Mouse (Mus musculus): ENCODE data around the gene Clhc1.

Gene Clhc1

GRCm38 (mm10) chr11:29560990-29561389, 13.2 kb downstream of the Clhc1 start:
- no peak for DNase-seq (ENCODE audit: low spot score)

- no peak for DNase-seq (ENCODE audit: low spot score)
These were observed 15.7 kb downstream of the Clhc1 start for GRCm38 (mm10) chr11:29563406-29563805.

GRCm38 (mm10) chr11:29571536-29571935, 23.8 kb downstream of the Clhc1 start:
- DNase-seq (ENCODE audit: low spot score) = no peak

- DNase-seq (ENCODE audit: low spot score) = no peak
These were observed 24.9 kb downstream of the Clhc1 start for GRCm38 (mm10) chr11:29572656-29573055.

GRCm38 (mm10) chr11:29579610-29580009, 31.9 kb downstream of the Clhc1 start:
- no peak for DNase-seq (ENCODE audit: low spot score)

GRCm38 (mm10) chr11:29595217-29595616, 47.5 kb downstream of the Clhc1 start:
- no peak for DNase-seq (ENCODE audit: low spot score)

- no peak for DNase-seq (ENCODE audit: low spot score)
These were observed 49.4 kb downstream of the Clhc1 start for GRCm38 (mm10) chr11:29597159-29597558.

GRCm38 (mm10) chr11:29599000-29599399, 51.2 kb downstream of the Clhc1 start:
- DNase-seq (ENCODE audit: low spot score) = no peak

GRCm38 (mm10) chr11:29603581-29603980, 55.8 kb downstream of the Clhc1 start:
- no peak for DNase-seq (ENCODE audit: low spot score)

GRCm38 (mm10) chr11:29607465-29607990, 59.8 kb downstream of the Clhc1 start:
- DNase-seq (ENCODE audit: low spot score) = no peak

GRCm38 (mm10) chr11:29609756-29610468, 62.2 kb downstream of the Clhc1 start:
- DNase-seq (ENCODE audit: low spot score) = no peak

- DNase-seq (ENCODE audit: low spot score) = no peak
These were observed 64.3 kb downstream of the Clhc1 start for GRCm38 (mm10) chr11:29612007-29612406.

- no peak for DNase-seq (ENCODE audit: low spot score)
These were observed 65.5 kb downstream of the Clhc1 start for GRCm38 (mm10) chr11:29613185-29613735.

GRCm38 (mm10) chr11:29614217-29614924, 66.6 kb downstream of the Clhc1 start:
- DNase-seq (ENCODE audit: low spot score) = no peak

GRCm38 (mm10) chr11:29622030-29622790, 74.5 kb downstream of the Clhc1 start:
- no peak for DNase-seq (ENCODE audit: low spot score)

- no peak for DNase-seq (ENCODE audit: low spot score)
These were observed 75.6 kb downstream of the Clhc1 start for GRCm38 (mm10) chr11:29623327-29623726.

GRCm38 (mm10) chr11:29626541-29626940, 78.8 kb downstream of the Clhc1 start:
- no peak for DNase-seq (ENCODE audit: low spot score)

- DNase-seq (ENCODE audit: low spot score) = no peak
These were observed 80.0 kb downstream of the Clhc1 start for GRCm38 (mm10) chr11:29627706-29628105.
